Mouse (Mus musculus) forebrain, postnatal 0 days (tissue): ENCODE results near the gene Olfr791. TPM values are rescaled to one million over a fixed set of nuclear protein-coding genes. Genes with fewer than 3 reads are reported as not detected.

Experiments used
- ATAC-seq: fragments of 200-750 bp; cut with Nextera tagmentation; 2 replicates; pipeline ENCODE4 v1.8.0; 2017; ENCODE audit warnings: mild to moderate bottlenecking, moderate library complexity
- DNase-seq: peaks from one replicate; pipeline ENCODE4 v3.0.0-alpha.2; 2015
- H3K27ac ChIP-seq: fragments of 300-500 bp; sonication (generic); 2 replicates; pipeline ENCODE4 v1.5.1; 2014; ENCODE audit warnings: low read depth, mild to moderate bottlenecking, antibody characterized with exemption, low read length, moderate library complexity, mixed read lengths
- H3K27me3 ChIP-seq: fragments of 300-500 bp; sonication (generic); 2 replicates; pipeline ENCODE4 v1.6.1; 2014; ENCODE audit warnings: mild to moderate bottlenecking, low read length, mixed read lengths; ENCODE audit not compliant: insufficient read depth
- H3K36me3 ChIP-seq: fragments of 300-500 bp; sonication (generic); 2 replicates; pipeline ENCODE4 v1.6.1; 2014; ENCODE audit warnings: mild to moderate bottlenecking, moderate library complexity; ENCODE audit not compliant: insufficient read depth
- H3K4me1 ChIP-seq: fragments of 300-500 bp; sonication (generic); 2 replicates; pipeline ENCODE4 v1.6.1; 2014; ENCODE audit warnings: antibody characterized with exemption; ENCODE audit not compliant: insufficient read depth
- H3K4me2 ChIP-seq: fragments of 300-500 bp; sonication (generic); 2 replicates; pipeline ENCODE4 v1.6.1; 2014; ENCODE audit warnings: low read depth, mild to moderate bottlenecking, moderate library complexity
- H3K4me3 ChIP-seq: fragments of 300-500 bp; sonication (generic); 2 replicates; pipeline ENCODE4 v1.5.1; 2014; ENCODE audit warnings: low read depth, low read length, mixed read lengths
- H3K9ac ChIP-seq: fragments of 300-500 bp; sonication (generic); 2 replicates; pipeline ENCODE4 v1.6.1; 2014; ENCODE audit warnings: mild to moderate bottlenecking
- H3K9me3 ChIP-seq: fragments of 300-500 bp; sonication (generic); 2 replicates; pipeline ENCODE4 v1.6.1; 2016; ENCODE audit warnings: low read length
- CTCF ChIP-seq: sonication (generic); IDR thresholded peaks from 2 replicates; pipeline ENCODE4 v1.5.1; 2016; ENCODE audit warnings: antibody characterized with exemption, control low read depth, low read depth
- WGBS: fragments of 180-500 bp; shearing (Covaris S2); extraction: QIAGEN DNeasy Blood & Tissue Kit; methylation state at CpG from one replicate; pipeline ENCODE4 v1.1.7; 2014; 5-methylcytosine and 5-hydroxymethylcytosine counted together
- polyA plus RNA-seq: library from polyadenylated mRNA; unstranded; fragments of >200 nt; fragmentation: Nextera tagmentation; extraction: Ambion mirVana; gene quantifications from 2 replicates; pipeline ENCODE4 v1.2.1, GENCODE M21; 2015
- total RNA-seq: library from RNA; depleted of rRNA; stranded (reverse); fragments of >200 nt; gene quantifications from 2 replicates; pipeline ENCODE4 v1.2.3, GENCODE M21; 2014; rRNA removed

Olfr791 gene
- not detected in 2 replicates for total RNA-seq
- not detected in 2 replicates for polyA plus RNA-seq

GRCm38 (mm10) chr10:129521492-129521891 is at the start of gene Olfr791:
Olfr791 (plus strand) TSS chr10:129521792.
- Histone ChIP-seq H3K27me3 (no peaks in the 10 kb centered on the region), H3K27ac (no peak within 1 kb of the TSS), H3K9ac (no peak within 1 kb of the TSS), H3K9me3 (no peaks in the 10 kb centered on the region), H3K4me1 (no peaks in the 10 kb centered on the region), H3K4me3 (no peak within 1 kb of the TSS), H3K4me2 (no peak within 1 kb of the TSS), H3K36me3 (no peaks in the 10 kb centered on the region)
- 78% methylated on average over 3 of the region's 3 CpGs for WGBS
- ATAC-seq, result no peak
- no peak for DNase-seq
- no peak for TF ChIP-seq CTCF

GRCm38 (mm10) chr10:129473256-129473655 is 48.3 kb upstream of the Olfr791 start:
- 40% methylated on average over 2 of the region's 2 CpGs for WGBS
- no peak overlapping the region for H3K4me3 ChIP-seq
- H3K4me1 ChIP-seq, result no peaks in the 10 kb centered on the region
- no peaks in the 10 kb centered on the region for H3K9me3 ChIP-seq
- H3K9ac ChIP-seq, result no peak overlapping the region
- H3K27ac ChIP-seq, result no peak overlapping the region
- no peaks in the 10 kb centered on the region for H3K27me3 ChIP-seq
- DNase-seq, result no peak
- H3K36me3 ChIP-seq, result no peaks in the 10 kb centered on the region
- no peak for TF ChIP-seq CTCF
- no peak overlapping the region for H3K4me2 ChIP-seq
- ATAC-seq, result no peak

GRCm38 (mm10) chr10:129473723-129474122 is 47.9 kb upstream of the Olfr791 start:
- Histone ChIP-seq H3K9me3 (no peaks in the 10 kb centered on the region), H3K27me3 (no peaks in the 10 kb centered on the region), H3K27ac (no peak overlapping the region), H3K4me1 (no peaks in the 10 kb centered on the region), H3K4me2 (no peak overlapping the region), H3K4me3 (no peak overlapping the region), H3K9ac (no peak overlapping the region), H3K36me3 (no peaks in the 10 kb centered on the region)
- ATAC-seq (no peak), DNase-seq (no peak)
- TF ChIP-seq CTCF, result no peak

GRCm38 (mm10) chr10:129484452-129484851 is 37.1 kb upstream of the Olfr791 start, which contains the start of gene Olfr789:
Olfr789 (plus strand) TSS chr10:129484752.
- Histone ChIP-seq H3K36me3 (no peaks in the 10 kb centered on the region), H3K4me1 (no peaks in the 10 kb centered on the region), H3K9me3 (no peaks in the 10 kb centered on the region), H3K27me3 (no peaks in the 10 kb centered on the region), H3K27ac (no peak within 1 kb of the TSS), H3K4me3 (no peak within 1 kb of the TSS), H3K9ac (no peak within 1 kb of the TSS), H3K4me2 (no peak within 1 kb of the TSS)
- TF ChIP-seq CTCF, result no peak
- DNase-seq (no peak), ATAC-seq (no peak)
- 65% methylated on average over 2 of the region's 2 CpGs for WGBS

- ATAC-seq (no peak), DNase-seq (no peak)
- no peaks in the 10 kb centered on the region for H3K27me3 ChIP-seq
- no peaks in the 10 kb centered on the region for H3K36me3 ChIP-seq
- no peak overlapping the region for H3K4me2 ChIP-seq
- no peaks in the 10 kb centered on the region for H3K4me1 ChIP-seq
- H3K4me3 ChIP-seq, result no peak overlapping the region
- no peak overlapping the region for H3K9ac ChIP-seq
- WGBS, result 77% methylated on average over 2 of the region's 2 CpGs
- TF ChIP-seq CTCF, result no peak
- no peak overlapping the region for H3K27ac ChIP-seq
- no peaks in the 10 kb centered on the region for H3K9me3 ChIP-seq
These were observed 31.5 kb upstream of the Olfr791 start for GRCm38 (mm10) chr10:129490101-129490500.

- no peak within 1 kb of the TSS for H3K27ac ChIP-seq
- ATAC-seq (no peak), DNase-seq (no peak)
- no peaks in the 10 kb centered on the region for H3K4me1 ChIP-seq
- H3K9ac ChIP-seq, result no peak within 1 kb of the TSS
- H3K27me3 ChIP-seq, result no peaks in the 10 kb centered on the region
- no peak within 1 kb of the TSS for H3K4me3 ChIP-seq
- TF ChIP-seq CTCF, result no peak
- H3K9me3 ChIP-seq, result no peaks in the 10 kb centered on the region
- no peak within 1 kb of the TSS for H3K4me2 ChIP-seq
- H3K36me3 ChIP-seq, result no peaks in the 10 kb centered on the region
These were observed 23.4 kb upstream of the Olfr791 start, which contains the start of gene Olfr790 for GRCm38 (mm10) chr10:129498192-129498591. Olfr790 (plus strand) TSS chr10:129498492.

- Histone ChIP-seq H3K4me3 (no peak within 1 kb of the TSS), H3K9ac (no peak within 1 kb of the TSS), H3K27ac (no peak within 1 kb of the TSS), H3K36me3 (no peaks in the 10 kb centered on the region), H3K4me1 (no peaks in the 10 kb centered on the region), H3K9me3 (no peaks in the 10 kb centered on the region), H3K27me3 (no peaks in the 10 kb centered on the region), H3K4me2 (no peak within 1 kb of the TSS)
- no peak for DNase-seq
- ATAC-seq, result no peak
- no peak for TF ChIP-seq CTCF
- WGBS, result 82% methylated on average over 1 of the region's 1 CpGs
These were observed 17.3 kb downstream of the Olfr791 start, which contains the start of gene Olfr792 for GRCm38 (mm10) chr10:129538862-129539261. Olfr792 (plus strand) TSS chr10:129539162.
